Mouse (Mus musculus) spleen, adult 2 months (tissue): ENCODE measurements at regions not wholly inside any gene's neighbourhood (a gene's known extent, or its start where the extent isn't known, plus 50 kb on each side); places are given as distances from the start of the nearest gene placed in this dataset.

Experiments
- CTCF ChIP-seq: fragments of 200-500 bp; IDR thresholded peaks from 2 replicates; pipeline ENCODE4 v1.5.1; 2011; ENCODE audit warnings: mild to moderate bottlenecking, inconsistent platforms; ENCODE audit not compliant: insufficient read depth, insufficient read length, insufficient replicate concordance; ENCODE audit errors: extremely low read depth
- POLR2A ChIP-seq: fragments of 200-500 bp; IDR thresholded peaks from 2 replicates; pipeline ENCODE4 v1.6.1; 2011; ENCODE audit warnings: low read depth, low read length, inconsistent platforms

DNA sequence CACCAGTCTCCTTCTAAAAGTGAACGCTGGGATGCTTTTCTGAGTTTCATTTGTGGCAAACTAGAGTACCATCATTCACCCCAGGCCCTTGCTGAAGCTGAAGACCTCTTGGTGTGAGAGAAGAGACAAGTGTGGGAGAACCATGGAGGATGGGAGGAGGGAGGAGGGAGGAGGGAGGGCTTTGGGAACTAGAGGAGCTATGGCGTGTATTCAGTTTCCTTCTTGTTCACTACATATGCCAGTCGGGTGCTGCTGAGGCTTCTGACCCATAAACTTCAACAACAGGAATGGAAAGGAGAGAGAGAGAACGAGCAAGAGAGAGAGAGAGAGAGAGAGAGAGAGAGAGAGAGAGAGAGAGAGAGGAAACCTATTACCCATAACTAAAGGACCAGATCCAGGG, 452.1 kb downstream of the Rps24 start:
- TF ChIP-seq CTCF = no peak
- no peak for TF ChIP-seq POLR2A
